Mouse (Mus musculus) lung, postnatal 0 days (tissue): Measurements from ENCODE around the gene Clec16a. TPM values are rescaled to one million over a fixed set of nuclear protein-coding genes. Genes with fewer than 3 reads are reported as not detected.

Experiments
- ATAC-seq: fragments of 200-750 bp; cut with Nextera tagmentation; 2 replicates; pipeline ENCODE4 v1.8.0; 2017; ENCODE audit warnings: moderate library complexity
- DNase-seq: peaks from one replicate; pipeline ENCODE4 v3.0.0-alpha.2; 2016; ENCODE audit warnings: low spot score
- H3K27ac ChIP-seq: fragments of 300-500 bp; sonication (generic); 2 replicates; pipeline ENCODE4 v1.5.1; 2014; ENCODE audit warnings: antibody characterized with exemption, mild to moderate bottlenecking, low read length, mixed read lengths
- H3K27me3 ChIP-seq: fragments of 300-500 bp; sonication (generic); replicated peaks from 2 replicates; pipeline ENCODE4 v1.6.1; 2014; ENCODE audit warnings: low read length, mixed read lengths; ENCODE audit not compliant: insufficient read depth
- H3K36me3 ChIP-seq: fragments of 300-500 bp; sonication (generic); 2 replicates; pipeline ENCODE4 v1.6.1; 2014; ENCODE audit warnings: low read length, mixed read lengths; ENCODE audit not compliant: insufficient read depth
- H3K4me1 ChIP-seq: fragments of 300-500 bp; sonication (generic); 2 replicates; pipeline ENCODE4 v1.6.1; 2014; ENCODE audit warnings: antibody characterized with exemption, low read depth, low read length, mixed read lengths; ENCODE audit not compliant: insufficient read depth
- H3K4me2 ChIP-seq: fragments of 300-500 bp; sonication (generic); replicated peaks from 2 replicates; pipeline ENCODE4 v1.6.1; 2014; ENCODE audit warnings: low read depth, mild to moderate bottlenecking, low read length, moderate library complexity, mixed read lengths
- H3K4me3 ChIP-seq: fragments of 300-500 bp; sonication (generic); 2 replicates; pipeline ENCODE4 v1.5.1; 2014; ENCODE audit warnings: low read depth, low read length
- H3K9ac ChIP-seq: fragments of 300-500 bp; sonication (generic); replicated peaks from 2 replicates; pipeline ENCODE4 v1.6.1; 2014; ENCODE audit warnings: low read depth, mild to moderate bottlenecking
- H3K9me3 ChIP-seq: fragments of 300-500 bp; sonication (generic); 2 replicates; pipeline ENCODE4 v1.6.1; 2016; ENCODE audit warnings: low read length, mixed read lengths
- CTCF ChIP-seq: IDR thresholded peaks from 2 replicates; pipeline ENCODE4 v1.5.1; 2016; ENCODE audit warnings: antibody characterized with exemption, mild to moderate bottlenecking
- EP300 ChIP-seq: IDR thresholded peaks from 2 replicates; pipeline ENCODE4 v1.6.1; 2016; ENCODE audit warnings: antibody characterized with exemption, mild to moderate bottlenecking, control low read depth
- whole genome bisulfite sequencing: fragments of 180-500 bp; shearing (Covaris S2); extraction: QIAGEN DNeasy Blood & Tissue Kit; methylation state at CpG from one replicate; pipeline ENCODE4 v1.1.7; 2014; 5-methylcytosine and 5-hydroxymethylcytosine counted together
- polyA plus RNA-seq: library from polyadenylated mRNA; unstranded; fragments of >200 nt; fragmentation: Nextera tagmentation; extraction: Ambion mirVana; gene quantifications from 2 replicates; pipeline ENCODE4 v1.2.1, GENCODE M21; 2015

Gene Clec16a
- polyA plus RNA-seq, 1 experiment from 2014 or later = 32.0 TPM

GRCm38 (mm10) chr16:10644731-10645130, 99.6 kb downstream of the Clec16a start:
- Histone ChIP-seq H3K4me3 (no peak overlapping the region), H3K27ac (no peak overlapping the region), H3K9me3 (no peaks in the 10 kb centered on the region), H3K9ac (no peak overlapping the region), H3K27me3 (no peaks in the 10 kb centered on the region), H3K36me3 (no peaks in the 10 kb centered on the region), H3K4me1 (no peaks in the 10 kb centered on the region), H3K4me2 (no peak overlapping the region)
- ATAC-seq (no peak), DNase-seq (no peak)
- no peak for TF ChIP-seq CTCF
- TF ChIP-seq EP300 = no peak
- WGBS = 91% methylated on average over 8 of the region's 8 CpGs

GRCm38 (mm10) chr16:10651804-10652203, 106.7 kb downstream of the Clec16a start:
- Histone ChIP-seq H3K36me3 (no peaks in the 10 kb centered on the region), H3K27me3 (no peaks in the 10 kb centered on the region), H3K9ac (no peak overlapping the region), H3K27ac (no peak overlapping the region), H3K4me3 (no peak overlapping the region), H3K9me3 (no peaks in the 10 kb centered on the region), H3K4me2 (no peak overlapping the region), H3K4me1 (no peaks in the 10 kb centered on the region; the same call in 1 of the 2 replicates)
- ATAC-seq (no peak), DNase-seq (no peak)
- TF ChIP-seq EP300 = no peak
- TF ChIP-seq CTCF = no peak

- 74% methylated on average over 3 of the region's 3 CpGs for WGBS
- Histone ChIP-seq H3K9me3 (no peaks in the 10 kb centered on the region), H3K9ac (no peak overlapping the region), H3K27me3 (no peaks in the 10 kb centered on the region), H3K36me3 (no peaks in the 10 kb centered on the region), H3K4me3 (no peak overlapping the region), H3K4me2 (no peak overlapping the region), H3K27ac (no peak overlapping the region), H3K4me1 (no peaks in the 10 kb centered on the region; the same call in 1 of the 2 replicates)
- ATAC-seq (no peak), DNase-seq (no peak)
- TF ChIP-seq CTCF (no peak), EP300 (no peak)
These were observed 107.8 kb downstream of the Clec16a start for GRCm38 (mm10) chr16:10652935-10653334.

GRCm38 (mm10) chr16:10655236-10655635, 110.1 kb downstream of the Clec16a start:
- Histone ChIP-seq H3K27me3 (no peaks in the 10 kb centered on the region), H3K27ac (no peak overlapping the region), H3K4me1 (peaks cover 2% of the 10 kb centered on the region; the same call in 1 of the 2 replicates), H3K4me3 (no peak overlapping the region), H3K9me3 (no peaks in the 10 kb centered on the region), H3K4me2 (no peak overlapping the region), H3K36me3 (no peaks in the 10 kb centered on the region), H3K9ac (no peak overlapping the region)
- 59% methylated on average over 3 of the region's 3 CpGs for WGBS
- DNase-seq (no peak), ATAC-seq (no peak)
- TF ChIP-seq CTCF = no peak
- no peak for TF ChIP-seq EP300

GRCm38 (mm10) chr16:10655926-10656325, 110.8 kb downstream of the Clec16a start:
- Histone ChIP-seq H3K36me3 (no peaks in the 10 kb centered on the region), H3K4me1 (peaks cover 7% of the 10 kb centered on the region; the same call in 1 of the 2 replicates), H3K27me3 (no peaks in the 10 kb centered on the region), H3K9me3 (no peaks in the 10 kb centered on the region), H3K4me3 (no peak overlapping the region), H3K9ac (no peak overlapping the region), H3K27ac (no peak overlapping the region), H3K4me2 (no peak overlapping the region)
- WGBS = 68% methylated on average over 3 of the region's 3 CpGs
- ATAC-seq (no peak), DNase-seq (no peak)
- TF ChIP-seq CTCF = no peak
- no peak for TF ChIP-seq EP300

GRCm38 (mm10) chr16:10656461-10656860, 111.3 kb downstream of the Clec16a start:
- ATAC-seq = no peak
- Histone ChIP-seq H3K27ac (no peak overlapping the region), H3K9ac (no peak overlapping the region), H3K9me3 (no peaks in the 10 kb centered on the region), H3K4me3 (no peak overlapping the region), H3K4me1 (peaks cover 7% of the 10 kb centered on the region; the same call in 1 of the 2 replicates), H3K27me3 (no peaks in the 10 kb centered on the region), H3K4me2 (no peak overlapping the region), H3K36me3 (no peaks in the 10 kb centered on the region)
- no peak for TF ChIP-seq CTCF
- TF ChIP-seq EP300 = no peak
- DNase-seq = no peak
- WGBS = 43% methylated on average over 2 of the region's 2 CpGs

- DNase-seq = no peak
- peaks cover 7% of the 10 kb centered on the region; the same call in 1 of the 2 replicates for H3K4me1 ChIP-seq
- no peak overlapping the region for H3K4me2 ChIP-seq
- no peaks in the 10 kb centered on the region for H3K27me3 ChIP-seq
- no peak overlapping the region for H3K4me3 ChIP-seq
- no peaks in the 10 kb centered on the region for H3K9me3 ChIP-seq
- H3K27ac ChIP-seq = no peak overlapping the region
- H3K36me3 ChIP-seq = no peaks in the 10 kb centered on the region
- WGBS = 67% methylated on average over 1 of the region's 1 CpGs
- H3K9ac ChIP-seq = no peak overlapping the region
- TF ChIP-seq CTCF (no peak), EP300 (no peak)
- ATAC-seq = no peak
These were observed 111.8 kb downstream of the Clec16a start for GRCm38 (mm10) chr16:10656939-10657338.
